Mouse (Mus musculus) MEL (cell line): ENCODE measurements around the gene Nrip3.

Experiments
- CTCF ChIP-seq, 3 experiments: IDR thresholded peaks in 2 of 3; conservative IDR thresholded peaks in 1 of 3; 2 replicates each; pipeline ENCODE4 v1.5.1; 2011 to 2012; ENCODE audit warnings: low read length in 3 of 3, low read depth in 2 of 3, mild to moderate bottlenecking in 2 of 3, improper control_type of control experiment in 1 of 3, inconsistent platforms in 1 of 3, mixed read lengths in 1 of 3, moderate library complexity in 1 of 3; ENCODE audit not compliant: control insufficient read depth in 1 of 3, insufficient read depth in 1 of 3, poor library complexity in 1 of 3, severe bottlenecking in 1 of 3
- MAFK ChIP-seq: IDR thresholded peaks from 2 replicates; pipeline ENCODE4 v1.6.1; 2011; ENCODE audit warnings: low read depth, mild to moderate bottlenecking, low read length, improper control_type of control experiment, borderline replicate concordance
- MEF2A ChIP-seq: IDR thresholded peaks from 2 replicates; pipeline ENCODE4 v1.6.1; 2014; ENCODE audit warnings: low read depth, mild to moderate bottlenecking, inconsistent platforms, low read length, improper control_type of control experiment; ENCODE audit not compliant: poor library complexity, insufficient replicate concordance, severe bottlenecking; ENCODE audit errors: extremely low read depth
- MYC ChIP-seq: IDR thresholded peaks from 2 replicates; pipeline ENCODE4 v1.6.1; 2011; ENCODE audit warnings: low read depth, mild to moderate bottlenecking, low read length, improper control_type of control experiment, moderate library complexity
- NELFE ChIP-seq: IDR thresholded peaks from 2 replicates; pipeline ENCODE4 v1.6.1; 2011; ENCODE audit warnings: low read depth, low read length, improper control_type of control experiment
- NRF1 ChIP-seq: IDR thresholded peaks from 2 replicates; pipeline ENCODE4 v1.6.1; 2014; ENCODE audit warnings: low read depth, mild to moderate bottlenecking, inconsistent platforms, low read length, improper control_type of control experiment, moderate library complexity; ENCODE audit not compliant: poor library complexity, insufficient read depth, severe bottlenecking
- POLR2A ChIP-seq, 2 experiments: IDR thresholded peaks; 2 replicates each; pipeline ENCODE4 v1.6.1; 2011 to 2012; ENCODE audit warnings: low read length in 2 of 2, mild to moderate bottlenecking in 2 of 2, control low read depth in 1 of 2, improper control_type of control experiment in 1 of 2, low read depth in 1 of 2, moderate library complexity in 1 of 2; ENCODE audit not compliant: control insufficient read depth in 1 of 2, insufficient read depth in 1 of 2, poor library complexity in 1 of 2
- SMC3 ChIP-seq: IDR thresholded peaks from 2 replicates; pipeline ENCODE4 v1.6.1; 2011; ENCODE audit warnings: low read depth, low read length, improper control_type of control experiment
- USF1 ChIP-seq: IDR thresholded peaks from 2 replicates; pipeline ENCODE4 v1.6.1; 2014; ENCODE audit warnings: low read depth, mild to moderate bottlenecking, inconsistent platforms, low read length, improper control_type of control experiment, moderate library complexity
- USF2 ChIP-seq, 2 experiments: IDR thresholded peaks; 2 replicates each; pipeline ENCODE4 v1.6.1; 2011 to 2012; ENCODE audit warnings: improper control_type of control experiment in 2 of 2, low read length in 2 of 2, borderline replicate concordance in 1 of 2, inconsistent platforms in 1 of 2, low read depth in 1 of 2, mild to moderate bottlenecking in 1 of 2; ENCODE audit not compliant: insufficient read depth in 1 of 2

DNA sequence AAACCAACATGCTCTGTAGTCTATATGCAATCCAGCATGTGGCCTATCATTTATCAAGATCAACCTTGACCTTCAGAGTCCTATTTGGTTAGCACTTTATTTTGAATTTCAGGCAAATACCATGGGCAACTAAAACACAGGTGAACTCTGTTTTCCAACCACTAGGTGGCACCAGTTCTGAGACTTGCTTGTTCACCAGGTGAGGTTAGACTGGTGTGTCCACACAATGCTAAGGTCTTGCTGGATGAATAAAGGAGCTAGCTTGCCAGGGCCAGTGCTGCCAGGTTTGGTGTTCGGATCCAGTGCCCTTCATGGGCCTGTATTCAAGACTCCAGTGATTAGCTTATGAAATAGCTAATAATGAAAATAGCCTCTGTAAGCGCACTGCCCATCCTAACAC lies 10.9 kb upstream of the Nrip3 start:
- TF ChIP-seq POLR2A (IDR thresholded peaks at IDR 0.05; ENCODE audit: control insufficient read depth in 1 of 2, insufficient read depth in 1 of 2, low read depth in 1 of 2, low read length in 2 of 2, poor library complexity in 1 of 2), result no peak
- TF ChIP-seq SMC3, result peak; percentile 97
- peak; percentile 65 to 92 (median 79) for TF ChIP-seq CTCF (IDR thresholded peaks at IDR 0.05 in 2 of 3, conservative IDR thresholded peaks at IDR 0.05 in 1 of 3; ENCODE audit: control insufficient read depth in 1 of 3, insufficient read depth in 1 of 3, low read depth in 2 of 3, low read length in 3 of 3, poor library complexity in 1 of 3, severe bottlenecking in 1 of 3)
- no peak for TF ChIP-seq NELFE
- TF ChIP-seq USF1, result no peak
- no peak for TF ChIP-seq MAFK
- no peak for TF ChIP-seq USF2 (IDR thresholded peaks at IDR 0.05; ENCODE audit: borderline replicate concordance in 1 of 2, insufficient read depth in 1 of 2, low read depth in 1 of 2, low read length in 2 of 2)
- no peak for TF ChIP-seq MEF2A
- 0 out of 2 replicates have a peak, but pooled peaks have one; percentile 24 for TF ChIP-seq MYC
- no peak for TF ChIP-seq NRF1
